Mouse (Mus musculus) small intestine, adult 2 months (tissue): ENCODE measurements at regions not wholly inside any gene's neighbourhood (a gene's known extent, or its start where the extent isn't known, plus 50 kb on each side); places are given as distances from the start of the nearest gene placed in this dataset.

Experiments used
- CTCF ChIP-seq: fragments of 200-500 bp; IDR thresholded peaks from 2 replicates; pipeline ENCODE4 v1.5.1; 2012; ENCODE audit warnings: low read depth, mild to moderate bottlenecking, control low read depth, inconsistent platforms, low read length, moderate library complexity, mixed read lengths; ENCODE audit not compliant: insufficient replicate concordance, insufficient read length; ENCODE audit errors: extremely low read depth
- POLR2A ChIP-seq: fragments of 200-500 bp; IDR thresholded peaks from 2 replicates; pipeline ENCODE4 v1.6.1; 2012; ENCODE audit warnings: low read depth, mild to moderate bottlenecking, control low read depth, inconsistent platforms, low read length, moderate library complexity

DNA sequence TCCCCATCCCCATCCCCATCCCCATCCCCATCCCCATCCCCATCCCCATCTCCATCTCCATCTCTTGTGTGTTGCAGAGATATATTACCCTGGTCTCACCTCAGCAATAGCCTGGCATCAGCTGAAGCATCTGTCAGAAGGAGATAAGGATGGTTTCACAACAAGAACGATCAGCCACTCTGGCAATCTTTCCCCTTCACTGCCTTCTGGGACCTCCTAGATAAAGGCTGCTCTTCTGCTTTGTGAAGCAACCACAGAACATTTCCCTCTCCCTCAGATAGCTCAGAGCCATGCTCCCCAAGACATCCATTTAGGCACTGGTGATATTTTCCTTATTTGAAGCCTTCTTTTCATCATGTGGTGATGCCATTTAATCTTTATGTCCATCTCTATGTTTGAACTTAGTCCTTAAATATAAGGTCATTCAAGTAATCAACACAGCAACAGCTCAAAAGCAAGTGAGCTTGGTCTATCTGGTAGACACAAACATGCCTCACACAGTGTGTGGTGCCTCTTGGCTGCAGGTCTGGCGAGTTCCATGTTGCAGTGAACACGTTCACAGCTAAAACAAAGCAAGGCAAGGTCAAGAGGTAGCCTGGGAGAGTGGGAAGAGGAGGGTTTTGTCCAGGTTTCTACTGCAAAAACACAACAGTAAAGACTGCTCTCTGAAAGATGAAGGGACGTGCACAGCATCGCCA, 321.7 kb upstream of the Runx1 start:
- no peak for TF ChIP-seq CTCF
- no peak for TF ChIP-seq POLR2A
